Mouse (Mus musculus) limb, embryonic 15.5 days (tissue): ENCODE results near the gene Card19. TPM values are rescaled to one million over a fixed set of nuclear protein-coding genes. Genes with fewer than 3 reads are reported as not detected.
A peak's percentile ranks its signal among the peaks of the same experiment; 100 is the strongest.

Experiments used
- ATAC-seq: fragments of 200-750 bp; cut with Nextera tagmentation; 2 replicates; pipeline ENCODE4 v1.8.0; 2017; ENCODE audit warnings: low read depth, moderate TSS enrichment; ENCODE audit not compliant: insufficient number of reproducible peaks, low FRiP score, low TSS enrichment
- H3K27ac ChIP-seq: fragments of 300-500 bp; sonication (generic); 2 replicates; pipeline ENCODE4 v1.5.1; 2015; ENCODE audit warnings: moderate library complexity, mild to moderate bottlenecking, inconsistent platforms
- H3K27me3 ChIP-seq: fragments of 300-500 bp; sonication (generic); 2 replicates; pipeline ENCODE4 v1.6.1; 2015; ENCODE audit warnings: inconsistent platforms
- H3K36me3 ChIP-seq: fragments of 300-500 bp; sonication (generic); 2 replicates; pipeline ENCODE4 v1.6.1; 2015; ENCODE audit warnings: inconsistent platforms
- H3K4me1 ChIP-seq: fragments of 300-500 bp; sonication (generic); 2 replicates; pipeline ENCODE4 v1.6.1; 2015; ENCODE audit warnings: inconsistent platforms
- H3K4me2 ChIP-seq: fragments of 300-500 bp; sonication (generic); 2 replicates; pipeline ENCODE4 v1.6.1; 2015; ENCODE audit warnings: mild to moderate bottlenecking, inconsistent platforms
- H3K4me3 ChIP-seq: fragments of 300-500 bp; sonication (generic); 2 replicates; pipeline ENCODE4 v1.5.1; 2015; ENCODE audit warnings: mild to moderate bottlenecking, inconsistent platforms
- H3K9ac ChIP-seq: fragments of 300-500 bp; sonication (generic); 2 replicates; pipeline ENCODE4 v1.6.1; 2015; ENCODE audit warnings: inconsistent platforms
- H3K9me3 ChIP-seq: fragments of 300-500 bp; sonication (generic); 2 replicates; pipeline ENCODE4 v1.6.1; 2016; ENCODE audit warnings: inconsistent platforms
- WGBS: fragments of 180-500 bp; shearing (Covaris S2); methylation state at CpG from one replicate; pipeline ENCODE4 v1.1.7; 2015; 5-methylcytosine and 5-hydroxymethylcytosine counted together
- polyA plus RNA-seq: library from polyadenylated mRNA; unstranded; fragments of >200 nt; fragmentation: Nextera tagmentation; extraction: Ambion mirVana; gene quantifications from 2 replicates; pipeline ENCODE4 v1.2.1, GENCODE M21; 2015

Gene Card19
- 64.6 and 76.8 TPM in 2 replicates for polyA plus RNA-seq

- ATAC-seq, result peak; percentile 91
- Histone ChIP-seq H3K9me3 (no peaks in the 10 kb centered on the region), H3K36me3 (0 out of 2 replicates have a peak, but pooled peaks cover 4% of the 10 kb centered on the region), H3K4me3 (peak within 1 kb of the TSS; percentile 92), H3K27ac (peak within 1 kb of the TSS; percentile 87), H3K27me3 (no peaks in the 10 kb centered on the region), H3K4me2 (peak within 1 kb of the TSS; percentile 76), H3K9ac (peak within 1 kb of the TSS; percentile 71), H3K4me1 (peaks cover 35% of the 10 kb centered on the region)
- under 1% methylated on average over 76 of the region's 78 CpGs for WGBS
Measured at GRCm38 (mm10) chr13:49215504-49216219, at the start of gene Card19. Gene Card19, minus strand, starts transcription at chr13:49216037.

DNA sequence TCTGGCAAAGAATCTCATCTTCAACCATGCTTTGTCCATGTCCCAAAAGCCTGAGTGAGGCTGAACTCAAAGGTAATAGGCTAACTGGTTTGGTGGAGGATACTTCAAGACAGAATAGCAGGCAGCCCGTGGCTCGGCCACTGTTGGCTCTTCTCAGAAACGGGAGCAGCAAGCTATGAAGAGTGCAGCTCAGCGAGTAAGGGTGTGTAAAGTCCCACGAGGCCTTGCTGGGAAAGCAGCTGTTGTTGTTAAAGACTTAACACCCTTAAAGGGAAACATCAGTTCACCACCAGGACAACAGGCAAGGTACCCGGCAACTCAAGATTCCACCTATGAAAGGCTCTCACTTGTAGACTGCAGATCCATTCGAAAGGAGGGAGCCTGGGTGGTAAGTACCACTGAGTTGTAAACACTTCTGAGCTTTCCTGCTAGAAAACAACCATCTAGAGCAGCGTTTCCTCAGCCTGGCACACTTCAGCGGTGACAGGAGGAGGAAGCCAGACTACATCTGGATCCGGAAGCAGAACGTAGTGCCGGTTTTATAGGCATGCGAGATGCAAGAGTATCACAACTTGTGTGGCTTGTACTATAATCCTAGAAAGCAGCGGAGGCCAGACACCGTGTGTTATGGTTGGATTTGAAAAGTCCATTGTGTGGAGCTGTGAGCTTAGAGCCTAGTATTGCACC, 44.3 kb upstream of the Card19 start:
- Histone ChIP-seq H3K9me3 (no peaks in the 10 kb centered on the region), H3K27ac (no peak overlapping the region), H3K4me3 (no peak overlapping the region), H3K4me2 (no peak overlapping the region), H3K4me1 (peaks cover 3% of the 10 kb centered on the region; the same call in 1 of the 2 replicates), H3K27me3 (no peaks in the 10 kb centered on the region), H3K36me3 (no peaks in the 10 kb centered on the region), H3K9ac (no peak overlapping the region)
- 52% methylated on average over 15 of the region's 15 CpGs for WGBS
- no peak for ATAC-seq

DNA sequence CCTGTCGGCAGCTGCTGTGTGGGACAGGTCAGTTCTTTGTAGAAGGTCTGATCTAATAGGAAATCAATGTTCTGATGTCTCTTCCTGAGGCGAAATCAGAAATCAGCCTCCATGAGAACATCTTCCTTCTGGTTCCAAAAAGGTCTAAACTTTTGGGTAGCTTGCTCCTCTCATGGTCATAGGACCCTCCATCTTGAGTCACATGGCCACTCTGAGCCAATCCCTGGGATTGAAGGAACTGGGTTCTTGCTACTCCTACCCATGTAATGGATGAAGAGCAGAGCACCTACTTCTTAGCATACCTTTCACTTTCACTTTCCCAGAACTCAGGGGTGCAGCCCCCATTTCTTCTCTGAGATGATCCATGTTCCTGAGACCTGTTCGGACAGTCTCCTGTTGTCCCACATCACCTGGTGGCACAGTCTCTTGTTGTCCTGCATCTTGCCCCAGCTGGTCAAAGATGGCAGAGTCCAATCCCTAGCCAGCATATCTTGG, 42.0 kb upstream of the Card19 start:
- ATAC-seq, result no peak
- peaks cover 3% of the 10 kb centered on the region; the same call in 1 of the 2 replicates for H3K4me1 ChIP-seq
- no peak overlapping the region for H3K9ac ChIP-seq
- H3K36me3 ChIP-seq, result no peaks in the 10 kb centered on the region
- no peak overlapping the region for H3K4me2 ChIP-seq
- H3K9me3 ChIP-seq, result no peaks in the 10 kb centered on the region
- WGBS, result 68% methylated on average over 3 of the region's 3 CpGs
- no peak overlapping the region for H3K27ac ChIP-seq
- H3K4me3 ChIP-seq, result no peak overlapping the region
- no peaks in the 10 kb centered on the region for H3K27me3 ChIP-seq

DNA sequence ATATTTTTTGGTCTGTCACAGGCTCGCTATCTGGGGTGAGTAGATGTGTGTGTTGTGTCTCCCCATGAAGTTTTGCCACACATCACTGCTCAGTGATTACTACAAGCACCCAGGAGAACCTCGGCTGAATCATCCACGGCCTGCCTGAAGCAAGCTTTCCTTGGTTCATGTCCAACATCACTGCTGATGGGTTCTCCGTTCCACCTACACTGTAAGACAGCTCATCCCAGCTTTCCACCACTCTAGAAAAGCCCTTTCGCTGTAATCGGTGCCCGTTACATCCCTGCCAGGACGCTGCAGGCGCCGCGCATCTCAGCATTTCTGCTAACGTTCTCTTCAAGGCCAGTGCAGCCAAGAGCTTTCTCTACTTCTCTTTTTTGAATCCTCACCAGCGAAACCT, 36.9 kb upstream of the Card19 start:
- no peak for ATAC-seq
- Histone ChIP-seq H3K27me3 (peaks cover 9% of the 10 kb centered on the region), H3K4me3 (no peak overlapping the region), H3K36me3 (no peaks in the 10 kb centered on the region), H3K27ac (no peak overlapping the region), H3K4me1 (peaks cover 9% of the 10 kb centered on the region), H3K9ac (no peak overlapping the region), H3K4me2 (no peak overlapping the region), H3K9me3 (no peaks in the 10 kb centered on the region)
- 86% methylated on average over 13 of the region's 13 CpGs for WGBS

GRCm38 (mm10) chr13:49252113-49252512, 36.3 kb upstream of the Card19 start:
- no peaks in the 10 kb centered on the region for H3K9me3 ChIP-seq
- no peak for ATAC-seq
- H3K9ac ChIP-seq, result no peak overlapping the region
- peaks cover 15% of the 10 kb centered on the region for H3K27me3 ChIP-seq
- H3K36me3 ChIP-seq, result no peaks in the 10 kb centered on the region
- 59% methylated on average over 2 of the region's 2 CpGs for WGBS
- no peak overlapping the region for H3K4me2 ChIP-seq
- no peak overlapping the region for H3K4me3 ChIP-seq
- H3K27ac ChIP-seq, result no peak overlapping the region
- peaks cover 11% of the 10 kb centered on the region for H3K4me1 ChIP-seq

DNA sequence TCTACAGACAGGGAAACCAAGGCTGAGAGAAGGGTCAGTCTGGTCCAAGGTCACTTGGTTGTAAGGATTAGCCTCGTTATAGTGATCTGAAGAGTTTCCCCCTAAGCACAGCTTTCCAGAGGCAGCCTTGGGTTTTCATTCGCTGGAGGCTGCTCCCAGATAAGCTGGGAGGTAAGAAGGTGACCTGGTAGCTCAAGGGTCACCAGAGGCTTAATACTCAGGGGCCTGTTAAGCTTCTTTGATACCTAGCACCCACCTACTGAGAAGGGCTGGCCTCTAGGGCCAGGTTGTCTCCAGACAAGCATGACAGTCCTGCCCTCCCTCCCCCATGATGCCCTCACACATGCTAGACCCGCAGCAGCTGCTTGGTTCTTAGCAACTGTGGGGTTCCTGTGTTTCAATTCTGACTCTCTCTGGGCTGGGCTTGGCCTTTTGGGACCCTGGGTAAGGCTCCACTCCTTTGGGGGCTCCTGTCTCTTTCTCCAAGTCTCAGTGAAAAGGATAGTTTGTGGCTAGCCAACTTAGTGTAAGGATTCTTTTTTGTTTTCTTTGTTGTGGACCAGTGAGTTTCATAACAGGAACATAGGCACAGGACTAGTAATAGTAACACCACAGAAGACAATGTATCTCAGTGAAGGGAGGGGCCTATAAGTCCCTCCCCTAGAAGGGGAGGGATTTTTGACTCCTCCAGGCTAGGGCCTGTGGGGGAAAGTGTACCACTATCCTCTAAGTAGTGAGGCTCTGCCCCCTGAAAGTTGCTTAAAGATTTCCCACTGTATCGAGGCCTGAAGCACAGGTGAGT, 35.1 kb upstream of the Card19 start:
- no peak overlapping the region for H3K4me3 ChIP-seq
- no peak overlapping the region for H3K9ac ChIP-seq
- no peak overlapping the region for H3K4me2 ChIP-seq
- no peaks in the 10 kb centered on the region for H3K9me3 ChIP-seq
- 41% methylated on average over 4 of the region's 4 CpGs for WGBS
- H3K4me1 ChIP-seq, result peaks cover 11% of the 10 kb centered on the region
- no peaks in the 10 kb centered on the region for H3K36me3 ChIP-seq
- no peak overlapping the region for H3K27ac ChIP-seq
- H3K27me3 ChIP-seq, result peaks cover 25% of the 10 kb centered on the region
- no peak for ATAC-seq

GRCm38 (mm10) chr13:49249634-49250033, 33.8 kb upstream of the Card19 start:
- H3K4me1 ChIP-seq, result peaks cover 11% of the 10 kb centered on the region
- WGBS, result 59% methylated on average over 2 of the region's 2 CpGs
- H3K27ac ChIP-seq, result no peak overlapping the region
- H3K27me3 ChIP-seq, result peaks cover 25% of the 10 kb centered on the region
- H3K4me2 ChIP-seq, result no peak overlapping the region
- no peaks in the 10 kb centered on the region for H3K9me3 ChIP-seq
- no peak overlapping the region for H3K9ac ChIP-seq
- no peaks in the 10 kb centered on the region for H3K36me3 ChIP-seq
- no peak overlapping the region for H3K4me3 ChIP-seq
- ATAC-seq, result no peak

GRCm38 (mm10) chr13:49248923-49249322, 33.1 kb upstream of the Card19 start:
- Histone ChIP-seq H3K9me3 (no peaks in the 10 kb centered on the region), H3K4me3 (no peak overlapping the region), H3K36me3 (no peaks in the 10 kb centered on the region), H3K4me1 (peaks cover 11% of the 10 kb centered on the region), H3K27me3 (peaks cover 25% of the 10 kb centered on the region), H3K4me2 (no peak overlapping the region), H3K9ac (no peak overlapping the region), H3K27ac (no peak overlapping the region)
- no peak for ATAC-seq
- 54% methylated on average over 3 of the region's 3 CpGs for WGBS

- Histone ChIP-seq H3K9me3 (no peaks in the 10 kb centered on the region), H3K4me2 (peak within 1 kb of the TSS; percentile 88), H3K27ac (no peak within 1 kb of the TSS), H3K4me3 (peak within 1 kb of the TSS; percentile 44), H3K4me1 (peaks cover 11% of the 10 kb centered on the region), H3K9ac (0 out of 2 replicates have a peak within 1 kb of the TSS, but pooled peaks have one; percentile 28), H3K27me3 (peaks cover 25% of the 10 kb centered on the region), H3K36me3 (no peaks in the 10 kb centered on the region)
- 15% methylated on average over 8 of the region's 8 CpGs for WGBS
- no peak for ATAC-seq
Measured at GRCm38 (mm10) chr13:49248467-49248862, 32.6 kb upstream of the Card19 start, which contains the start of gene Susd3. Gene Susd3, minus strand, starts transcription at chr13:49248706.

DNA sequence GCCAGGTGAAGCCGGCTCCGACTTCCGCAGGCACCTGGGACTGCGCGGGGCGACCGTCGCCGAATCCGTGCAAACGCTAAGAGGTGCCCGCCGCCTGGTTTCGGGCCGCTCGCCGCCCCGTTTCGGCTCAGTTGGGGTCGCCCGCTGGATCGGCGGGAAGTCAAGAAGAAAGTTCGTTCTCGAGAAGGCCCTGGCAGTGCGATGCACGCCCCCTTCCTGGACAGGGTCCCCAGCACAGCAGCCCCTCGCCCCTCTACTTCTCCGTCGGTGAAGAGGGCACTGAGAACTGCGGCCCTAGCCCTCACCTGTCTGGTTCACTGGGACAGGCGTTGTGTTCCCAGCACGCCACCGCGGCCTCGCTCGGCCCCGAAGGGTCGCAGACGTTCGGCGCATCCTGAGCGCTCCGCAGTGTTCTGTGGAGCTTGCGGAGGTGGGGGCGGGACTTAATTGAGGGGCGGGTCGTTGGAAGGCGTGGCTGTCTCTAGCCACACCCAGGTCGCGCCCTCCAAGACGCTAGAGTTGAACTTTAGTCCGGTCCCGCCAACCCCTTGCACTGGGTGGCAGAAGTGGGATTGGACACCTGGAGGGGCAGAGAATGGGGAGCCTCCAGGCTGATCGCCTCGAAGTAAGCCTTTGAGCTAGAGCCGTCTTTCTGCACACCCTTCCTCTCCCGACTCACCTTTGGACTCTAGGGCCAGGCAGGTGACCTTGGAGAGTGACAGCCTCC, 32.1 kb upstream of the Card19 start:
- H3K9me3 ChIP-seq, result no peaks in the 10 kb centered on the region
- peaks cover 11% of the 10 kb centered on the region for H3K4me1 ChIP-seq
- peak overlapping the region; percentile 88 for H3K4me2 ChIP-seq
- 0 out of 2 replicates have a peak overlapping the region, but pooled peaks have one; percentile 28 for H3K9ac ChIP-seq
- peaks cover 25% of the 10 kb centered on the region for H3K27me3 ChIP-seq
- H3K4me3 ChIP-seq, result peak overlapping the region; percentile 44
- WGBS, result 1% methylated on average over 58 of the region's 58 CpGs
- no peaks in the 10 kb centered on the region for H3K36me3 ChIP-seq
- ATAC-seq, result peak; percentile 32; the same call in 1 of the 2 replicates
- H3K27ac ChIP-seq, result no peak overlapping the region

GRCm38 (mm10) chr13:49247232-49247739, 31.4 kb upstream of the Card19 start:
- Histone ChIP-seq H3K36me3 (no peaks in the 10 kb centered on the region), H3K9ac (0 out of 2 replicates have a peak overlapping the region, but pooled peaks have one; percentile 28), H3K9me3 (no peaks in the 10 kb centered on the region), H3K4me2 (peak overlapping the region; percentile 88), H3K27me3 (peaks cover 25% of the 10 kb centered on the region), H3K4me1 (peaks cover 11% of the 10 kb centered on the region), H3K27ac (no peak overlapping the region), H3K4me3 (peak overlapping the region; percentile 44)
- ATAC-seq, result no peak
- WGBS, result 39% methylated on average over 12 of the region's 12 CpGs
